Mouse (Mus musculus): Measurements from ENCODE around the gene Cx3cr1.

Cx3cr1 gene

GRCm38 (mm10) chr9:119899446-119899845, 170.2 kb downstream of the Cx3cr1 start:
- DNase-seq (ENCODE audit: extremely low read depth, insufficient read length, low spot score), result no peak

- no peak for DNase-seq (ENCODE audit: extremely low read depth, insufficient read length, low spot score)
Observed at GRCm38 (mm10) chr9:119895040-119895721, 174.5 kb downstream of the Cx3cr1 start.

GRCm38 (mm10) chr9:119894339-119895009, 175.2 kb downstream of the Cx3cr1 start, which contains the start of gene Wdr48:
Gene Wdr48 (plus strand): TSS chr9:119894878.
- peak; percentile 92 for DNase-seq (ENCODE audit: extremely low read depth, insufficient read length, low spot score)

DNA sequence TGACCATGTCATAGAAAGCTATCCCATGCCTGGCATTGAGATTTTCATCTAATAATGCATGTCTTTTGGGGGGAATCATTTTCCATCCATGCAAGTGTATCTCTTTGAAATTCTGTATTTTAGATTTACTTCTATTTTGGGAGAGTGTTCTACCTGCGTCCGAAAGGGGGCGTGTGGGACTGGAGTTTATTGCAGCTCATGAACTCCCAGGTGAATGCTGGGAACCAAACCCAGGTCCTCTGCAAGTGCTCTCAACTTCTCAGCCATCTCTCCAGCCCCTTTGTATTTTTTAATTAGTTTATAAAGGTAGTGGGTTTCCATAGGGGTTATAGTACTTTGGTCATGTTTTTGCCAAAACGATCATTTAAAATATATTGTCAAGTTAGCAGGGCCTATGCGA, 175.8 kb downstream of the Cx3cr1 start:
- no peak for DNase-seq (ENCODE audit: extremely low read depth, insufficient read length, low spot score)

- no peak for DNase-seq (ENCODE audit: extremely low read depth, insufficient read length, low spot score)
Observed at GRCm38 (mm10) chr9:119890692-119891091, 179.0 kb downstream of the Cx3cr1 start.

DNA sequence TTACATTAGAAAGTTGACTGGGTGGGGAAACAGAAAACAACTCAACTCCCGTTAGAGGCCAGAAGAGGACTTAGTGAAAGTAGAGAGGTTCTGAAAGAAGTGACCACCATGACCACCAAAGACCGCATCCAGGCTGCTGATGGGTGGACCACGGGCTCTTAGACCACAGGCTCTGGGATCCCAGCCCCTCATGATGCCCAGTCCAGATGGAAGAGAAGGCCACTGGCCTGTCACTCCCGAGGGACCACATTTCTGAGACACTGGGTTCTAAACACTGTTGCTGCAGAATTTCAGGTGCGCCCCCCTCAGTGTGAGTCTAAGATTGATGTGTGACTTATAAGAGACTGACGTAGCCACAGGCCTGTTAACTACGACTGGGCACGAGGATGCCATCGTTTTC, 180.2 kb downstream of the Cx3cr1 start:
- no peak for DNase-seq (ENCODE audit: extremely low read depth, insufficient read length, low spot score)

GRCm38 (mm10) chr9:119888843-119889246, 180.8 kb downstream of the Cx3cr1 start:
- no peak for DNase-seq (ENCODE audit: extremely low read depth, insufficient read length, low spot score)

GRCm38 (mm10) chr9:119887144-119887901, 182.4 kb downstream of the Cx3cr1 start:
- peak; percentile 6 for DNase-seq (ENCODE audit: extremely low read depth, insufficient read length, low spot score)

GRCm38 (mm10) chr9:119854170-119854569, 215.5 kb downstream of the Cx3cr1 start:
- DNase-seq (ENCODE audit: extremely low read depth, insufficient read length, low spot score), result no peak

DNA sequence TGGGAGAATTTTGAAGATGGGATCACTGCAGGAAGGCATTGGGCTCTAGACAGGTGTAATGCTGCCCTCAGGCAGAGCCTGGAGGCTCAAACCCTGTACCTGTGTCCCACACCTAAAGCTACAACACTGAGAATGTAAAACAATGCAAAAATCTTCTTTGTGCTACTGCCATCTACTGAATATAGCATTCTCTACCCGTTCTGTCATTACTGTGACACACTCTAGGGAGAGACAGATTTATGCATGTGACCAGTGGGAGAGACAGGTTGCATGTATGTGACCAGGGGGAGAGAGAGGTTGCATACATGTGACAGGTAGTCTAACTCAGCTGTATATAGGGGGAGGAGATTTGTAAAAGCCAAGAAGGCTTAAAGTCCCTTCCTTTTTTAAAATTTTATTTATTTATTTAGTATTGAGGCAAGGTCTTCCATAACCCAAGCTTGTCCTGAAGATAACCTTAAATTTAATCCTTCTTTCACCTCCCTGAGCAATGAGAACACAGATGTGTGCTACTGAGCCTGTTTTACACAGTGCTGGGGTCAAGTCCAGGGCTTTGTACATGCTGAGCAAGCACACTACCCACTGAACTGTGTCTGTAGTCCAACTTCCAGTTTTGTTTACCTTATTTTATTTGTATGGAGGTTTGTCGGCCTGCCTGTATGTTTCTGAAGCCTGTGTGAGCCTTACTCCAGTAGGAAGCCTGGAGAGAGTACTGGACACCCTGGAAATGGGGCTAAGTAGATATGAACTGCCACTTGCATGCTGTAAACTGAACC, 216.4 kb downstream of the Cx3cr1 start:
- no peak for DNase-seq (ENCODE audit: extremely low read depth, insufficient read length, low spot score)

DNA sequence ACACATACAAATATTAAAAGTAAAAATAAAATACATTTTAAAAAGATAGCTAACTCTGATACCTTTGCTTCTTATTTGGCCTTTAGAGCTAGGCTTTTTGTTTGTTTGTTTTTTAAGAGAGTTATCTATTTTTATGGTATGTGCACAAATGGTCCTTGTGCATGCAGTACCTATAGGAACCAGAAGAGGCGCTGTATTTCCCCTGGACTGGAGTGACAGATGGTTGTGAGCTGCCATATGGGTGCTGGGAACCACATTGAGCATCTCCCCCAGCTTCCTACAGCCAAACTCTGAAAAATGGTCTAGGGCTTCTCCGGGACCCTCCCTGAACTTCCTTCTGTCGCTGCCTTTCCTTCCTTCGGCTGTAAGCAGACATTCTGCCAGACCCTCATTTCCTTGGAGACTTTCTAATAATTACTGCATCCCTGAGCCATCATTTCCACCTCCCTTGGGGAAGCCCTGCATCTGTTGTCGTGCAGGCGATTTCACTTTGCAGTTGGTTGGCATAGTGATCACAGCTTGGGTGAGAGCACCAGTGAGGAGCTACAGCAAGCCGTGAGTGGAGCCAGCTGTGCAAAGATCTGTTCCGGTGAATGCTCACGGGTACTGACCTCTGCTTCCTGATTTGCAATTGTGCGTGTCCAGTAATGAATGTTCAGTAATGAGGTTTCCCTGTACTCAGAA, 217.2 kb downstream of the Cx3cr1 start:
- no peak for DNase-seq (ENCODE audit: extremely low read depth, insufficient read length, low spot score)
